Mouse (Mus musculus) heart, embryonic 16.5 days (tissue): ENCODE measurements around the gene Ttc34. TPM values are rescaled to one million over a fixed set of nuclear protein-coding genes. Genes with fewer than 3 reads are reported as not detected.

Experiments
- ATAC-seq: fragments of 200-750 bp; cut with Nextera tagmentation; replicated peaks from 2 replicates; pipeline ENCODE4 v1.8.0; 2017; ENCODE audit warnings: moderate number of reproducible peaks; ENCODE audit not compliant: insufficient read depth, low FRiP score; ENCODE audit errors: extremely low read depth
- H3K27ac ChIP-seq: fragments of 300-500 bp; sonication (generic); 2 replicates; pipeline ENCODE4 v1.5.1; 2014; ENCODE audit warnings: mild to moderate bottlenecking, low read length, control low read depth, moderate library complexity
- H3K27me3 ChIP-seq: fragments of 300-500 bp; sonication (generic); 2 replicates; pipeline ENCODE4 v1.6.1; 2014; ENCODE audit warnings: low read length, mixed read lengths; ENCODE audit not compliant: control insufficient read depth, insufficient read depth
- H3K36me3 ChIP-seq: fragments of 300-500 bp; sonication (generic); 2 replicates; pipeline ENCODE4 v1.6.1; 2014; ENCODE audit not compliant: control insufficient read depth, insufficient read depth
- H3K4me1 ChIP-seq: fragments of 300-500 bp; sonication (generic); 2 replicates; pipeline ENCODE4 v1.6.1; 2014; ENCODE audit warnings: low read length, mixed read lengths; ENCODE audit not compliant: control insufficient read depth, insufficient read depth
- H3K4me2 ChIP-seq: fragments of 300-500 bp; sonication (generic); 2 replicates; pipeline ENCODE4 v1.6.1; 2014; ENCODE audit warnings: low read depth, mild to moderate bottlenecking, control low read depth, low read length
- H3K4me3 ChIP-seq: fragments of 300-500 bp; sonication (generic); 2 replicates; pipeline ENCODE4 v1.5.1; 2014; ENCODE audit warnings: mild to moderate bottlenecking, control low read depth, low read length
- H3K9ac ChIP-seq: fragments of 300-500 bp; sonication (generic); 2 replicates; pipeline ENCODE4 v1.6.1; 2014; ENCODE audit warnings: low read length, control low read depth
- H3K9me3 ChIP-seq: fragments of 300-500 bp; sonication (generic); replicated peaks from 2 replicates; pipeline ENCODE4 v1.6.1; 2016; ENCODE audit warnings: low read length; ENCODE audit not compliant: control insufficient read depth
- whole genome bisulfite sequencing: fragments of 180-500 bp; shearing (Covaris S2); extraction: QIAGEN DNeasy Blood & Tissue Kit; methylation state at CpG from one replicate; pipeline ENCODE4 v1.1.7; 2014; 5-methylcytosine and 5-hydroxymethylcytosine counted together
- polyA plus RNA-seq: library from polyadenylated mRNA; unstranded; fragments of >200 nt; fragmentation: Nextera tagmentation; extraction: Ambion mirVana; gene quantifications from 2 replicates; pipeline ENCODE4 v1.2.1, GENCODE M21; 2015

Gene Ttc34
- polyA plus RNA-seq, 1 experiment from 2014 or later = 0.12 TPM

DNA sequence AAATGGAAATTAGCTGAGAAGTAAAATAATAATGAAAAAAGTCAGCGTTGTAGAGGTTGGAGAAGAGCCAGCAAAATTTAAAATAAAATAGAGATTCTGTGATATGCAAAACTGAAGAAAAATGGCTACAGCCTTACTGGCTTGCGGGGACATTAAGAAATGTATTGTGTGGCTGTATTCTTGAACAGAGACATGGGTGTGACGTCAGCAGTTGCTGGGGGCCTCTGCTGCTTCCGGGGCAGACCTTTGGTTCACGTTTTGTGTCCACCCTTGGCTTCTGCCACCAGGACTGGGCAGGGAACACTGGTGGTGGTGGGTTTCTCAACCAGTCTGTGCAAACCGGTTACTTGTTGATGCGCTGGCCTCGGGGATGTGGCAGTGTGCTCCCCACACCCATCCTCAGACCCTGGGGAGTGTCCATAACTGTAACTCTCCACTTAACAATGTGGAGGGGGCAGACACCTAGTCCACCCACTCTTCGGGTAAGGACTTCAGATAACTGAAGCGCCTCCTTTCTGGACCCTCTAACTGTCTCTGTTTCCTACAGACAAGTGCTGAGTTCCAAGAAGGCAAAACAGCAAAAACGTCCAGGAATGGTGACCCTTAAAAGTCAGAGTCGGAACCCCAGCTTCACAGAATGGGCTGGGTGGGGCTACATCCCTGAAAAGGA lies 17.6 kb downstream of the Ttc34 start:
- no peak for ATAC-seq

DNA sequence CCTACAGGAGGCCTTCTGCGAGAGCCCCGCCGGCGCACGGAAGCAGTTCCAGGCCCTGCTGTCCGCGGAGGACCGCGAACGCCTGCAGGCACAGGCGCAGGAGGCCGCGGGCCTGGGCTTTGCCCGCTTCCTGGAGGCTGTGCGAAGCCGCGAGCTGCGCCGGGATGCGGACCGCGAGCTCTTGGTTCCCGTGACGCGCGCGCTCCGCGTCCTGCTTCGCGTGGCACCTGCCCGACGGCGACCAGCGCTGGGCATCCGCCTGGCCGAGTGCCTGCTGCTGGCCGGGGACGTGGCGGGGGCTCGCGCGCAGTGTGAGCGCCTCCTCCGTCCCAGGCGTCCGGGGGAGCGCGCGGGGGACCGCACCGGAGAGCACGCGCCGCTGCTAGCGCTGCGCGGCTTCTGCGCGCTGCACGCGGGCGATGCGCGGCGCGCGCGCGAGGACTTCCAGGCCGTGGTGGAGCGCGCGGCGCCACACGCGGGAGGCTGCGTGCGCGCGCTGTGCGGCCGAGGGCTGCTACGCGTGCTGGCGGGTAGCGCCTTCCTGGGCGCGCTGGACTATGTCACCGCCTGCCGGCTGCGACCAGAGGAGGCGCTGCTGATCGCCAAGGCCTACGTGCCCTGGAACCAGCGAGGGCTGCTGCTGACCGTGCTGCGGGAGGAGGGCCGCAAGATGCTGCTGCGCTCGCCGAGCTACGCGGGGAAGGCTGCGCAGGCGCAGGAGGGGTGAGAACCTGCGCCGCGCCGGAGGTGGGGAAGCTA lies 18.6 kb downstream of the Ttc34 start:
- peaks cover 4% of the 10 kb centered on the region; the same call in 1 of the 2 replicates for H3K9me3 ChIP-seq
- peak overlapping the region; percentile 62 for H3K4me3 ChIP-seq
- H3K27ac ChIP-seq = no peak overlapping the region
- H3K4me2 ChIP-seq = peak overlapping the region; percentile 94
- peaks cover 26% of the 10 kb centered on the region for H3K27me3 ChIP-seq
- no peaks in the 10 kb centered on the region for H3K36me3 ChIP-seq
- WGBS = under 1% methylated on average over 105 of the region's 110 CpGs
- peak overlapping the region; percentile 49 for H3K9ac ChIP-seq
- ATAC-seq = peak; percentile 80
- H3K4me1 ChIP-seq = 0 out of 2 replicates have a peak, but pooled peaks cover 3% of the 10 kb centered on the region

More for the DNA sequence above, 17.6 kb downstream of the Ttc34 start:
- 50% methylated on average over 12 of the region's 12 CpGs for WGBS
- H3K27ac ChIP-seq = no peak overlapping the region
- H3K36me3 ChIP-seq = no peaks in the 10 kb centered on the region
- 0 out of 2 replicates have a peak, but pooled peaks cover 3% of the 10 kb centered on the region for H3K4me1 ChIP-seq
- H3K9ac ChIP-seq = no peak overlapping the region
- no peak overlapping the region for H3K4me2 ChIP-seq
- H3K9me3 ChIP-seq = peaks cover 4% of the 10 kb centered on the region; the same call in 1 of the 2 replicates
- no peak overlapping the region for H3K4me3 ChIP-seq
- H3K27me3 ChIP-seq = peaks cover 26% of the 10 kb centered on the region

DNA sequence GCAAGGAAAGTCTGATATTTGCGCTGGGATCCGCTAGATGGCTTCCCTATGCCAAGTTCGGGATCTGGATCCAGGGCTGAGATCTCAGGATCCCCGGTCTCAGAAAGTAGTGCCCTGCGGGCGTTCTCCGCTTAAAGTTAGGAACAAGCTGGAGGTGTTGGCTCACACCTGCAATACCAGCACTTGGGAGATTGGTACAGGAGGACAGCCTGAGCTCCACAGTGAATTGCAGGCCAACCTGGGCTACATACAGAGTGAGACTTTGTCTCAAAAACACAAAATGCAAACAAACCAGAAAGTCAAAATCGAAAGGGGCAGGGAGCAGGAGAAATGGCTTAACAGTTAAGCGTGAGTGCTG lies 19.2 kb downstream of the Ttc34 start:
- WGBS = 22% methylated on average over 9 of the region's 9 CpGs
- no peak for ATAC-seq

DNA sequence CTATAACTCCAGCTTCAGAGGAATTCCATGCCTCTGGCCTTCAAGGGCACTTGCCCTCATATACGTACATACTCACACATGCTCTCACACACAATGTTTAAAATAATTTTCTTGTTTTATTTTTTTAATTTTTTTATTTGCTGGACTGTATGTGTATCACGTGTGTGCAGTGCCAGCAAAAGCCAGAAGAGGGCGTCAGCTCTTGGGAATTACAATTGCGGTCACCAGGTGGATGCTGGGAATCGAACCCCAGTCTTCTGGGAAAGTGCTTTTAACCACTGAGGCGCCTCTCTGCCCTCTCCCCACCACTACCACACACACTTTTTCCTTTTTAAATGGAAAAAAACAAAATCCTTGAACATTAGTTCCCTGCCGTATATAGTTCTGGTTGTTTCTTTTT lies 19.6 kb downstream of the Ttc34 start:
- Histone ChIP-seq H3K36me3 (no peaks in the 10 kb centered on the region), H3K9ac (no peak overlapping the region), H3K4me2 (peak overlapping the region; percentile 94; the same call in 1 of the 2 replicates), H3K27me3 (peaks cover 26% of the 10 kb centered on the region), H3K9me3 (peaks cover 4% of the 10 kb centered on the region; the same call in 1 of the 2 replicates), H3K27ac (no peak overlapping the region), H3K4me3 (no peak overlapping the region; the same call in 1 of the 2 replicates), H3K4me1 (0 out of 2 replicates have a peak, but pooled peaks cover 3% of the 10 kb centered on the region)
- no peak for ATAC-seq
- 87% methylated on average over 7 of the region's 7 CpGs for WGBS

More for the DNA sequence above, 19.2 kb downstream of the Ttc34 start:
- peaks cover 4% of the 10 kb centered on the region; the same call in 1 of the 2 replicates for H3K9me3 ChIP-seq
- 0 out of 2 replicates have a peak, but pooled peaks cover 3% of the 10 kb centered on the region for H3K4me1 ChIP-seq
- H3K4me2 ChIP-seq = peak overlapping the region; percentile 94
- H3K36me3 ChIP-seq = no peaks in the 10 kb centered on the region
- peaks cover 26% of the 10 kb centered on the region for H3K27me3 ChIP-seq
- no peak overlapping the region for H3K27ac ChIP-seq
- peak overlapping the region; percentile 62 for H3K4me3 ChIP-seq
- H3K9ac ChIP-seq = peak overlapping the region; percentile 49

DNA sequence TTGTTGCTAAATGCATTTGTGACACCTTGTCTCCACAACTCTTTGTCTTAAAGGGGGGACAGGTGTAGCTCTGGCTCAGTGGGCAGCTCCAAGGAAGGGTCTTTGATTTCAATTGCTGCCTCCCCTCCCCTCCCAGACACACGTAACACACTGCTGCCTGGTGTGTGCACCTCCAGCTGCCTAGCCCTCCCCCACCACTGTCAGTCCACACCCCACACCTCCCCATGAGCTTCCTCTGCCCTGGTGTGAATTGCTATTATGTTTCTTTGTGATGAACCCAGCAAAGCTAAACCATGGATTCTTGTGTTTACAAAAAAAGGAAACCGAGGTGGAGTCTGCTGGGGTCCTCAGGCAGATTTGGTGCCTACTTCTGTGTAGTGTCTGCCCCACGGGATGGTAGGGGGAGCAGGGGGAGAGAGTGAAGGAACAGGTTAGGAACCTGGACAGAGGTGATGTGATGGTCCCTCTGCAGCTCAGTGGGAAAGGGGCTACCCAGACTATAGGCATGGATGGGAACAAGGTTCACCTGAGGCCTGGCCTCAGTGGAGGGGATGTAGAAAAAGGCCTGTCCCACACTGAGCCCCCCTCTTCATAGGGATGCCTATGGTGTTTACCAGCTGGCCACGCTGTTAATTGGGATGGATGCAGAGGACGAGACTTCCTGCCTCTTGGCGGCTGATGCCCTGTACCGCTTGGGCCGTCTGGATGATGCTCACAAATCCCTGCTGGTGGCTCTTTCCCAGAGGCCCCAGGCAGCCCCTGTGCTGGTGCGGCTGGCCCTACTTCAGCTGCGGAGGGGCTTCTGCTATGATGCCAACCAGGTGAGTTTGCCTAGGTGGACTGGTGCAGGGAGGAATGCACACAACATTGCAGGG lies 20.3 kb downstream of the Ttc34 start:
- Histone ChIP-seq H3K27me3 (peaks cover 26% of the 10 kb centered on the region), H3K4me3 (no peak overlapping the region), H3K9me3 (peaks cover 4% of the 10 kb centered on the region; the same call in 1 of the 2 replicates), H3K9ac (no peak overlapping the region), H3K27ac (no peak overlapping the region), H3K36me3 (no peaks in the 10 kb centered on the region), H3K4me2 (no peak overlapping the region), H3K4me1 (0 out of 2 replicates have a peak, but pooled peaks cover 3% of the 10 kb centered on the region)
- no peak for ATAC-seq
- 69% methylated on average over 10 of the region's 10 CpGs for WGBS

DNA sequence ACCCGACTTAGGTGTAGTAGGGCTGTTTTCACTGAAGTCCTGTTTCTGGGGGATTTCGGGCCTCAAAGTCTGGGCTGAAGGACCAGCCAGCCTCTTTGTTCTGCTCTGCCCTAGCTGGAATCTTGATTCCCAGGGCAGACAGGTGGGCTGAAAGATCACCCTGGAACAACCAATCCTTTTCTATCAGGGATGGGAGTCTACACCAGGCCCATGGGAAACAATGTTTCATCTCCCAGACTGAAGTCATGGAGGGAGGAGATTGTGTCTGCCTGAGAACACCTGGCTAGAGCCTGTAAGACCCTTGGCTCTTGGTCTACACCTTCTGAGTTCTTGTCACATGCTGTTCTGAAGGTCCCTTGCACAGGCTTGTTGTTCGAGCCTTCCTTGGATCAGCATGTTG lies 21.3 kb downstream of the Ttc34 start:
- Histone ChIP-seq H3K4me2 (no peak overlapping the region), H3K9me3 (peaks cover 4% of the 10 kb centered on the region; the same call in 1 of the 2 replicates), H3K9ac (no peak overlapping the region), H3K27me3 (peaks cover 24% of the 10 kb centered on the region), H3K36me3 (no peaks in the 10 kb centered on the region), H3K4me1 (0 out of 2 replicates have a peak, but pooled peaks cover 3% of the 10 kb centered on the region), H3K4me3 (no peak overlapping the region), H3K27ac (no peak overlapping the region)
- WGBS = 74% methylated on average over 3 of the region's 3 CpGs
- ATAC-seq = no peak

DNA sequence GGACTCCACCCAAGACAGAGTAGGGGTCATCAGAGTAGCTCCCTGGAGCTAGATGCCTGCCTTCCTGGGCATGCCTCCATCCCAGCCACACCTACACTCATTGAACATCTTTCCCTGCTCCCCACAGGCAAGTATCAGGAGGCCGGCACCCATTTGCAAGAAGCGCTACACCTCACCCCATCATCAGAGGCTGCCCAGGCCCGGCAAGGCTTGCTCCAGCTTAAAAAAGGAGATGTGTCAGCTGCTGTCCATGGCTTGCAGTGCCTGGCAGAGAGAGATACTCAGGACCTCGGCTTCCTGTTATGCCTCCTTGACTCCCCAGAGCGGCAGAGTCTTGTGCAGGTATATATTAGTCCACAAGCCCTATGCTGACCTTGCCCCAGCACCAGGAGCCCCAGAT lies 24.7 kb downstream of the Ttc34 start:
- Histone ChIP-seq H3K4me1 (no peaks in the 10 kb centered on the region; the same call in 1 of the 2 replicates), H3K4me3 (no peak overlapping the region), H3K36me3 (no peaks in the 10 kb centered on the region), H3K9me3 (peaks cover 2% of the 10 kb centered on the region; the same call in 1 of the 2 replicates), H3K9ac (no peak overlapping the region), H3K27ac (no peak overlapping the region), H3K4me2 (no peak overlapping the region), H3K27me3 (0 out of 2 replicates have a peak, but pooled peaks cover under 1% of the 10 kb centered on the region)
- 63% methylated on average over 5 of the region's 5 CpGs for WGBS
- ATAC-seq = no peak

DNA sequence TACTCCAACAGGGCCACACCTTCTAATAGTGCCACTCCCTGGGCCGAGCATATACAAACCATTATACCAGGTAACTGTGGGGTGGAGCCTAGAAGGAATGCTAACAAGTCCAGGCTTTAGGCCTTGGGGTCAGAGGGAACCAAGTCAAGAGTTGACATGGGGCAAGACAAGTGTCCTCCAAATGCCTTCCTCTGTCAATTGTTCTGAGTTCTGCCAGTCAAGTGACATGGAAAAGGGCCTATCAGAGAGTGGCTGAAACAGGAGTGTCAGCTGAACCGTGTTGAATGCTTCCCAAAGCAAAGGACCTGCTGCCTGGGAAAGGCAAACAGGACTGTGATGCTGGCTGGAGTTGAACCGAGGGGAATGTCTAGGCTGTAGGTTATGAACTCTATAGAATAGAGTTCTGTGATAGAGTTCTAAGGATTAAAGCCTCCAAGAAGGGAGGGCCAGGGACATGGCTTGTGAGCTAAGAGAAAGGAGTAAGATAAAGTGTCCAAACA lies 26.2 kb downstream of the Ttc34 start:
- Histone ChIP-seq H3K4me2 (no peak overlapping the region), H3K9me3 (no peaks in the 10 kb centered on the region), H3K27ac (no peak overlapping the region), H3K4me1 (no peaks in the 10 kb centered on the region; the same call in 1 of the 2 replicates), H3K9ac (no peak overlapping the region), H3K4me3 (no peak overlapping the region), H3K36me3 (no peaks in the 10 kb centered on the region), H3K27me3 (no peaks in the 10 kb centered on the region)
- 79% methylated on average over 3 of the region's 3 CpGs for WGBS
- no peak for ATAC-seq
